Mouse (Mus musculus) limb, embryonic 10.5 days (tissue): ENCODE measurements around the gene Frmd4b. TPM values are rescaled to one million over a fixed set of nuclear protein-coding genes. Genes with fewer than 3 reads are reported as not detected.

ENCODE experiments used
- DNase-seq: peaks from one replicate; pipeline ENCODE4 v3.0.0-alpha.2; 2017; ENCODE audit warnings: low spot score
- H3K27ac ChIP-seq: fragments of 300-500 bp; sonication (generic); 2 replicates; pipeline ENCODE4 v1.5.1; 2016; ENCODE audit warnings: mild to moderate bottlenecking
- H3K27me3 ChIP-seq: fragments of 300-500 bp; sonication (generic); 2 replicates; pipeline ENCODE4 v1.6.1; 2016; ENCODE audit warnings: low read depth, mild to moderate bottlenecking; ENCODE audit not compliant: poor library complexity, severe bottlenecking
- H3K36me3 ChIP-seq: fragments of 300-500 bp; sonication (generic); 2 replicates; pipeline ENCODE4 v1.6.1; 2016; ENCODE audit warnings: mild to moderate bottlenecking, moderate library complexity
- H3K4me1 ChIP-seq: fragments of 300-500 bp; sonication (generic); 2 replicates; pipeline ENCODE4 v1.6.1; 2016
- H3K4me3 ChIP-seq: fragments of 300-500 bp; sonication (generic); 2 replicates; pipeline ENCODE4 v1.5.1; 2016; ENCODE audit warnings: mild to moderate bottlenecking, moderate library complexity
- H3K9me3 ChIP-seq: fragments of 300-500 bp; sonication (generic); replicated peaks from 2 replicates; pipeline ENCODE4 v1.6.1; 2016; ENCODE audit warnings: mild to moderate bottlenecking
- WGBS: fragments of 180-500 bp; shearing (Covaris S2); methylation state at CpG from one replicate; pipeline ENCODE4 v1.1.7; 2016; 5-methylcytosine and 5-hydroxymethylcytosine counted together
- polyA plus RNA-seq: library from polyadenylated mRNA; unstranded; fragments of >200 nt; fragmentation: Nextera tagmentation; extraction: Ambion mirVana; gene quantifications from 2 replicates; pipeline ENCODE4 v1.2.1, GENCODE M21; 2016

The Frmd4b gene
- polyA plus RNA-seq, 1 experiment from 2014 or later = 14.8 TPM

- no peak overlapping the region for H3K4me3 ChIP-seq
- no peak overlapping the region for H3K27ac ChIP-seq
- no peaks in the 10 kb centered on the region for H3K27me3 ChIP-seq
- H3K9me3 ChIP-seq = no peaks in the 10 kb centered on the region
- 62% methylated on average over 7 of the region's 7 CpGs for WGBS
- H3K36me3 ChIP-seq = no peaks in the 10 kb centered on the region
- no peak for DNase-seq
- H3K4me1 ChIP-seq = peaks cover 13% of the 10 kb centered on the region
Measured at GRCm38 (mm10) chr6:97576565-97577346, 40.6 kb downstream of the Frmd4b start.

GRCm38 (mm10) chr6:97576096-97576495 is 41.2 kb downstream of the Frmd4b start:
- Histone ChIP-seq H3K9me3 (no peaks in the 10 kb centered on the region), H3K27ac (no peak overlapping the region), H3K36me3 (no peaks in the 10 kb centered on the region), H3K4me1 (peaks cover 13% of the 10 kb centered on the region), H3K4me3 (no peak overlapping the region), H3K27me3 (no peaks in the 10 kb centered on the region)
- no peak for DNase-seq
- 91% methylated on average over 7 of the region's 7 CpGs for WGBS

GRCm38 (mm10) chr6:97574973-97575372 is 42.4 kb downstream of the Frmd4b start:
- no peak overlapping the region for H3K27ac ChIP-seq
- H3K27me3 ChIP-seq = no peaks in the 10 kb centered on the region
- H3K36me3 ChIP-seq = no peaks in the 10 kb centered on the region
- H3K4me3 ChIP-seq = no peak overlapping the region
- H3K4me1 ChIP-seq = peaks cover 13% of the 10 kb centered on the region
- no peak for DNase-seq
- 92% methylated on average over 5 of the region's 5 CpGs for WGBS
- no peaks in the 10 kb centered on the region for H3K9me3 ChIP-seq

GRCm38 (mm10) chr6:97572226-97572625 is 45.1 kb downstream of the Frmd4b start:
- peaks cover 10% of the 10 kb centered on the region for H3K4me1 ChIP-seq
- no peaks in the 10 kb centered on the region for H3K36me3 ChIP-seq
- 87% methylated on average over 5 of the region's 5 CpGs for WGBS

GRCm38 (mm10) chr6:97568538-97568937 is 48.8 kb downstream of the Frmd4b start:
- peaks cover 4% of the 10 kb centered on the region for H3K4me1 ChIP-seq
- no peaks in the 10 kb centered on the region for H3K9me3 ChIP-seq
- no peaks in the 10 kb centered on the region for H3K36me3 ChIP-seq
- 65% methylated on average over 6 of the region's 6 CpGs for WGBS
- no peak overlapping the region for H3K4me3 ChIP-seq
- H3K27me3 ChIP-seq = no peaks in the 10 kb centered on the region
- no peak overlapping the region for H3K27ac ChIP-seq
- no peak for DNase-seq

More at GRCm38 (mm10) chr6:97572226-97572625, 45.1 kb downstream of the Frmd4b start:
- Histone ChIP-seq H3K27me3 (no peaks in the 10 kb centered on the region), H3K27ac (no peak overlapping the region), H3K9me3 (no peaks in the 10 kb centered on the region), H3K4me3 (no peak overlapping the region)
- DNase-seq = no peak

GRCm38 (mm10) chr6:97566746-97567145 is 50.6 kb downstream of the Frmd4b start:
- no peaks in the 10 kb centered on the region for H3K27me3 ChIP-seq
- DNase-seq = no peak
- no peaks in the 10 kb centered on the region for H3K9me3 ChIP-seq
- no peak overlapping the region for H3K27ac ChIP-seq
- H3K4me3 ChIP-seq = no peak overlapping the region
- 66% methylated on average over 4 of the region's 4 CpGs for WGBS
- H3K4me1 ChIP-seq = peaks cover 4% of the 10 kb centered on the region
- H3K36me3 ChIP-seq = no peaks in the 10 kb centered on the region

GRCm38 (mm10) chr6:97557147-97557546 is 60.2 kb downstream of the Frmd4b start:
- Histone ChIP-seq H3K36me3 (no peaks in the 10 kb centered on the region), H3K27ac (no peak overlapping the region), H3K9me3 (no peaks in the 10 kb centered on the region), H3K4me1 (peaks cover 18% of the 10 kb centered on the region), H3K4me3 (no peak overlapping the region), H3K27me3 (no peaks in the 10 kb centered on the region)
- WGBS = 87% methylated on average over 8 of the region's 8 CpGs
- no peak for DNase-seq

GRCm38 (mm10) chr6:97555637-97556036 is 61.7 kb downstream of the Frmd4b start:
- DNase-seq = no peak

GRCm38 (mm10) chr6:97553431-97553830 is 63.9 kb downstream of the Frmd4b start:
- no peak for DNase-seq
- WGBS = 89% methylated on average over 4 of the region's 4 CpGs

More at GRCm38 (mm10) chr6:97555637-97556036, 61.7 kb downstream of the Frmd4b start:
- 95% methylated on average over 7 of the region's 7 CpGs for WGBS
- H3K9me3 ChIP-seq = no peaks in the 10 kb centered on the region
- H3K4me1 ChIP-seq = peaks cover 23% of the 10 kb centered on the region
- H3K4me3 ChIP-seq = no peak overlapping the region
- H3K27ac ChIP-seq = no peak overlapping the region
- H3K36me3 ChIP-seq = no peaks in the 10 kb centered on the region
- H3K27me3 ChIP-seq = no peaks in the 10 kb centered on the region

GRCm38 (mm10) chr6:97552573-97552972 is 64.8 kb downstream of the Frmd4b start:
- Histone ChIP-seq H3K27ac (no peak overlapping the region), H3K36me3 (no peaks in the 10 kb centered on the region), H3K4me3 (no peak overlapping the region), H3K9me3 (no peaks in the 10 kb centered on the region), H3K4me1 (peaks cover 16% of the 10 kb centered on the region), H3K27me3 (no peaks in the 10 kb centered on the region)
- WGBS = 88% methylated on average over 3 of the region's 3 CpGs
- DNase-seq = no peak

More at GRCm38 (mm10) chr6:97553431-97553830, 63.9 kb downstream of the Frmd4b start:
- no peaks in the 10 kb centered on the region for H3K27me3 ChIP-seq
- H3K4me3 ChIP-seq = no peak overlapping the region
- H3K36me3 ChIP-seq = no peaks in the 10 kb centered on the region
- peaks cover 16% of the 10 kb centered on the region for H3K4me1 ChIP-seq
- no peaks in the 10 kb centered on the region for H3K9me3 ChIP-seq
- H3K27ac ChIP-seq = no peak overlapping the region

GRCm38 (mm10) chr6:97551884-97552283 is 65.5 kb downstream of the Frmd4b start:
- no peak for DNase-seq
- Histone ChIP-seq H3K4me1 (peaks cover 13% of the 10 kb centered on the region), H3K27ac (no peak overlapping the region), H3K9me3 (no peaks in the 10 kb centered on the region), H3K27me3 (no peaks in the 10 kb centered on the region), H3K4me3 (no peak overlapping the region), H3K36me3 (0 out of 2 replicates have a peak, but pooled peaks cover 3% of the 10 kb centered on the region)
- 72% methylated on average over 8 of the region's 8 CpGs for WGBS

GRCm38 (mm10) chr6:97551161-97551560 is 66.2 kb downstream of the Frmd4b start:
- peaks cover 6% of the 10 kb centered on the region for H3K4me1 ChIP-seq
- H3K27me3 ChIP-seq = no peaks in the 10 kb centered on the region
- 87% methylated on average over 4 of the region's 4 CpGs for WGBS
- no peak for DNase-seq
- no peak overlapping the region for H3K4me3 ChIP-seq
- no peak overlapping the region for H3K27ac ChIP-seq
- H3K36me3 ChIP-seq = 0 out of 2 replicates have a peak, but pooled peaks cover 3% of the 10 kb centered on the region
- H3K9me3 ChIP-seq = no peaks in the 10 kb centered on the region

GRCm38 (mm10) chr6:97540458-97540857 is 76.9 kb downstream of the Frmd4b start:
- Histone ChIP-seq H3K4me1 (no peaks in the 10 kb centered on the region), H3K27me3 (no peaks in the 10 kb centered on the region), H3K9me3 (no peaks in the 10 kb centered on the region), H3K4me3 (no peak overlapping the region), H3K36me3 (no peaks in the 10 kb centered on the region), H3K27ac (no peak overlapping the region)
- WGBS = 77% methylated on average over 2 of the region's 2 CpGs
- DNase-seq = no peak
